Mouse (Mus musculus): ENCODE measurements around the gene H2-Aa. TPM values are rescaled to one million over a fixed set of nuclear protein-coding genes. Genes with fewer than 3 reads are reported as not detected.

The H2-Aa gene
- polyA plus RNA-seq, 1 experiment from 2014 or later: 0.37 TPM

DNA sequence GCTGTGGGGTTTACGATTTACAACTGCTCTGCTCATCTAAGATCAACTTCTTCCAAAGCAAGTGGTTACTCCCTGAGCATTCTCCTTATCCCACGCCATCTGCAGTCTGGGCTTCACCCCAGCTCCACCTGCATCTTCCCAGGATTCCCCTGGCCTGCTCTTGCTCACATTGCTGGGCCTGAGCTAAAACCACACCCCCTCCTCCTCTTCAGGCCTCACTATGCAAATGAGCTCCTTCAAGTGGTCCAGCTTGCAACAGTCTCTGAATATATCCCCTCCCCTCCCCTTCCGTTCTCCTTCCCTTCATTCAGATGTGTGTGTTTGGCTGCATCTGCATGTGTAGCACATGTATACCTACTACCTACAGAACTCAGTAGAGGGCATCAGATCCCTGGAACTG lies 11.7 kb upstream of the H2-Aa start:
- Histone ChIP-seq H3K36me3 (no peaks in the 10 kb centered on the region), H3K27me3 (no peaks in the 10 kb centered on the region), H3K4me1 (no peaks in the 10 kb centered on the region), H3K9ac (replicated peaks) (no peak overlapping the region), H3K9me3 (no peaks in the 10 kb centered on the region), H3K4me2 (replicated peaks) (no peak overlapping the region), H3K4me3 (no peak overlapping the region), H3K27ac (replicated peaks) (no peak overlapping the region)
- 71% methylated on average over 3 of the region's 3 CpGs for WGBS
- no peak for ATAC-seq (ENCODE audit: low FRiP score, low read depth)

- no peaks in the 10 kb centered on the region for H3K36me3 ChIP-seq
- H3K4me2 ChIP-seq (replicated peaks): peak overlapping the region; percentile 52
- H3K27me3 ChIP-seq: no peaks in the 10 kb centered on the region
- peak overlapping the region; percentile 40 for H3K4me3 ChIP-seq
- WGBS: 23% methylated on average over 23 of the region's 23 CpGs
- H3K27ac ChIP-seq (replicated peaks): no peak overlapping the region
- no peaks in the 10 kb centered on the region for H3K4me1 ChIP-seq
- ATAC-seq (ENCODE audit: low FRiP score, low read depth): no peak; the same call in 1 of the 2 replicates
- no peaks in the 10 kb centered on the region for H3K9me3 ChIP-seq
- H3K9ac ChIP-seq (replicated peaks): no peak overlapping the region; the same call in 1 of the 2 replicates
These were observed 8.5 kb upstream of the H2-Aa start for GRCm38 (mm10) chr17:34295891-34296794.

- Histone ChIP-seq H3K9me3 (no peaks in the 10 kb centered on the region), H3K4me2 (replicated peaks) (no peak overlapping the region), H3K4me3 (no peak overlapping the region), H3K9ac (replicated peaks) (no peak overlapping the region), H3K27me3 (no peaks in the 10 kb centered on the region), H3K27ac (replicated peaks) (no peak overlapping the region), H3K4me1 (no peaks in the 10 kb centered on the region), H3K36me3 (no peaks in the 10 kb centered on the region)
- ATAC-seq (ENCODE audit: low FRiP score, low read depth): no peak
These were observed 7.7 kb upstream of the H2-Aa start for GRCm38 (mm10) chr17:34295307-34295706.

- Histone ChIP-seq H3K27ac (replicated peaks) (no peak overlapping the region), H3K4me3 (no peak overlapping the region), H3K9ac (replicated peaks) (no peak overlapping the region), H3K36me3 (no peaks in the 10 kb centered on the region), H3K27me3 (no peaks in the 10 kb centered on the region), H3K4me1 (no peaks in the 10 kb centered on the region), H3K4me2 (replicated peaks) (no peak overlapping the region), H3K9me3 (no peaks in the 10 kb centered on the region)
- WGBS: 75% methylated on average over 4 of the region's 4 CpGs
- ATAC-seq (ENCODE audit: low FRiP score, low read depth): no peak
These were observed 6.6 kb upstream of the H2-Aa start for GRCm38 (mm10) chr17:34294249-34294648.

DNA sequence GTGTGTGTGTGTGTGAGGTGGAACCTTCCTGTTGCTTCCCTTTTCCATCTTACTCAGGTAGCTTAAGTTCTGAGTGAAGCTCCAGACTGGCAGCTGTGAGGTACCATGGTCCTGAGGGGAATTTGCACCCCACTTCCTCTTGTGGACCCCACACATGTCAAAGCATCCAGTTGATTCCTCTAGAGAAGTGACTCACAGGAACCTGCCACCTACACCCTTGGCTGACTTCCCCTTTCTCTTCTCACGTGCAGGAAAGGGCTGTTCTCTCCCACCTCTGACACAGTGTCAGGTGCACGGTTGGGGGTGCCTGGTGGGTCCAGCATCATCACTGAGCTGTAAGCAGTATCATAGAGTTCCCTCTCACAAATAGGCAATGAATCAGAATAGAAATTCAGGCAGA lies 5.9 kb upstream of the H2-Aa start:
- Histone ChIP-seq H3K27me3 (no peaks in the 10 kb centered on the region), H3K4me2 (replicated peaks) (no peak overlapping the region), H3K27ac (replicated peaks) (no peak overlapping the region), H3K4me1 (no peaks in the 10 kb centered on the region), H3K9me3 (no peaks in the 10 kb centered on the region), H3K9ac (replicated peaks) (no peak overlapping the region), H3K36me3 (no peaks in the 10 kb centered on the region), H3K4me3 (no peak overlapping the region)
- ATAC-seq (ENCODE audit: low FRiP score, low read depth): no peak
- WGBS: 54% methylated on average over 2 of the region's 2 CpGs

GRCm38 (mm10) chr17:34292570-34292969 lies 4.9 kb upstream of the H2-Aa start:
- ATAC-seq (ENCODE audit: low FRiP score, low read depth): no peak
- 89% methylated on average over 4 of the region's 4 CpGs for WGBS
- no peaks in the 10 kb centered on the region for H3K27me3 ChIP-seq
- H3K9ac ChIP-seq (replicated peaks): no peak overlapping the region
- no peak overlapping the region for H3K4me3 ChIP-seq
- no peak overlapping the region for H3K27ac ChIP-seq (replicated peaks)
- no peaks in the 10 kb centered on the region for H3K36me3 ChIP-seq
- H3K4me2 ChIP-seq (replicated peaks): no peak overlapping the region
- H3K4me1 ChIP-seq: no peaks in the 10 kb centered on the region
- H3K9me3 ChIP-seq: no peaks in the 10 kb centered on the region

DNA sequence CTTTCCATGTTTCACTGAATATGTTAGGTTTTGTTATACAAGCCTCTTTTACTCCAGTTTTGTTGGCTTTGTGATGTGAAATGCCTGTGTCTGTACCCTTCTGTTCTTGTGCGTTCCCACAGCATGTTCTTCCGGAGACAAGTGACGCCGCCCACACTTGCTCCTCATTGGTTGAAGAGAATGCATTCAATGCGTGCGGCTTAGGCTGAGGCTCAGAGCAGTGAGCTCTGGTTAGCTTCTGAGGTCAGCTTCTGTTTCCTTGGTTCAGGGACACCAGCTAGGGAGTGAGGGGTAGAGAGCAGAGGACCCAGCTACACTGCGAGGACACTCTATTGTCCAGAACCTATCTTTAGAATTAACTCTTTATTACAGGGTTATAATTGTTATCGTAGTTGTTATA lies 4.0 kb upstream of the H2-Aa start:
- Histone ChIP-seq H3K4me2 (replicated peaks) (no peak overlapping the region), H3K4me1 (no peaks in the 10 kb centered on the region), H3K27ac (replicated peaks) (no peak overlapping the region), H3K36me3 (no peaks in the 10 kb centered on the region), H3K4me3 (no peak overlapping the region), H3K9ac (replicated peaks) (no peak overlapping the region), H3K9me3 (no peaks in the 10 kb centered on the region), H3K27me3 (no peaks in the 10 kb centered on the region)
- ATAC-seq (ENCODE audit: low FRiP score, low read depth): peak; percentile 91
- 11% methylated on average over 8 of the region's 8 CpGs for WGBS

GRCm38 (mm10) chr17:34288131-34288530 lies 508 bp upstream of the H2-Aa start:
- Histone ChIP-seq H3K4me2 (replicated peaks) (no peak overlapping the region), H3K36me3 (no peaks in the 10 kb centered on the region), H3K9me3 (no peaks in the 10 kb centered on the region), H3K27ac (replicated peaks) (no peak overlapping the region), H3K4me1 (no peaks in the 10 kb centered on the region), H3K9ac (replicated peaks) (no peak overlapping the region), H3K27me3 (no peaks in the 10 kb centered on the region), H3K4me3 (no peak overlapping the region)
- WGBS: 70% methylated on average over 3 of the region's 3 CpGs
- no peak for ATAC-seq (ENCODE audit: low FRiP score, low read depth)

DNA sequence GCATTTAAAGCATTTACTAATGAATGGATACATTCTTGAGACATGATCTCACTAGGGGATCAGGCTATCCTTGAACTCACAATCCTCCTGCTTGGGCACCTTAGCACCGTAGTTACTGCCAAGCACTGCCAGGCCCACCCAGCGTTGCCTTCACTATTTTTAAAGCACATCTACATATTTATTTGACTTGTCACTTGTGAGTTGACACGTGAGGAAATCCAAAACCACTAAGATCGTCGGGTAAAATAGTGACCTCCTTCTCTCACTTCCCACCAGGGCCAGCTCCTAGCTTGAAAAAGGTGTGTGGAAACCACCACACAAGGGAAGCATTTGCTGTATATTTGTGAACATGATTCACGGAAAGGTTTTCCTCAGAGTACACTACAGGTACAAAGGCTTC lies 624 bp downstream of the H2-Aa start:
- Histone ChIP-seq H3K27me3 (no peaks in the 10 kb centered on the region), H3K27ac (replicated peaks) (no peak overlapping the region), H3K9ac (replicated peaks) (no peak overlapping the region), H3K4me1 (no peaks in the 10 kb centered on the region), H3K4me3 (no peak overlapping the region), H3K4me2 (replicated peaks) (no peak overlapping the region), H3K36me3 (no peaks in the 10 kb centered on the region), H3K9me3 (no peaks in the 10 kb centered on the region)
- ATAC-seq (ENCODE audit: low FRiP score, low read depth): no peak
- whole genome bisulfite sequencing: 72% methylated on average over 6 of the region's 6 CpGs

DNA sequence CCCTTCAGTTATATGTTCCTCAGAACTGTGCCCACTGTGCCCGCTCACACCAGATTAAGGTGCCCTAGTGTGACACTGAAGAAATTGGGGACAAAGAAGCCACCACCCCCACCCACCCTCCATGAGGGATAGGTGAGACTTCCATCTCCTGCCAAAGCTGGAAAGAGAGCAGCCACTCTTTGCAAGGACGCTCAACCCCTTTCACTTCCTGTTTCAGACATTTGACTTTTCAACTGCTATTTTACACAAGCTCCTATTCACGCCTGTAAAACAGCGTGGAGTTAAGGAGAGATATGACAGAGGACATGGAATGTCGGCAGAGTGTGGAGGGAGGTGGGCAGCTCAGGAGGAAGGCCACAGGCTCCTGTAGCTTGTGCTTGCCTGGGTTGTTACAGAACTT lies 1.1 kb downstream of the H2-Aa start:
- Histone ChIP-seq H3K9me3 (no peaks in the 10 kb centered on the region), H3K4me3 (no peak overlapping the region), H3K4me1 (no peaks in the 10 kb centered on the region), H3K27me3 (no peaks in the 10 kb centered on the region), H3K9ac (replicated peaks) (no peak overlapping the region), H3K27ac (replicated peaks) (no peak overlapping the region), H3K36me3 (no peaks in the 10 kb centered on the region), H3K4me2 (replicated peaks) (no peak overlapping the region)
- no peak for ATAC-seq (ENCODE audit: low FRiP score, low read depth)
- 87% methylated on average over 5 of the region's 5 CpGs for WGBS

DNA sequence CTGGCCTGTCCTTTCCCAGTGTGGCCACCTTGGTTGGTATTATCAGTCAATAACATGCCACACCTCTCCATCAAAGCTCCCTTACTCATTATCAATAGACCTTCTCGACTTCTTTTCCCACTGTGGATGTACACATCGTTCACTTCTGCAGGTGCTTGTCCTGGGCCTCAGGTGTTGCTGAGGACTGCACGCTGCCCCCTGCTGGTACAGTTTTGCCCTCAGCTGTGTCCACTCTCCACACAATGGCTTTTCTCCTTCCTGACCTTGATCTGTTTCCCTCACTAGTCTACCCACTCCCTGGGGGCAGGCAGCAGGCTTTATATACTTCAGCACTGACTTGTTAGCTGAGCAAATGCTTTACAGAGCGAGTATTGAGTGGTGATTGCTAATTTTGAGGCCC lies 1.8 kb downstream of the H2-Aa start:
- Histone ChIP-seq H3K36me3 (no peaks in the 10 kb centered on the region), H3K9me3 (no peaks in the 10 kb centered on the region), H3K9ac (replicated peaks) (no peak overlapping the region), H3K4me2 (replicated peaks) (no peak overlapping the region), H3K4me1 (no peaks in the 10 kb centered on the region), H3K27ac (replicated peaks) (no peak overlapping the region), H3K27me3 (no peaks in the 10 kb centered on the region), H3K4me3 (no peak overlapping the region)
- no peak for ATAC-seq (ENCODE audit: low FRiP score, low read depth)
- 46% methylated on average over 4 of the region's 4 CpGs for WGBS

GRCm38 (mm10) chr17:34285371-34285770 lies 2.3 kb downstream of the H2-Aa start:
- H3K36me3 ChIP-seq: no peaks in the 10 kb centered on the region
- H3K4me3 ChIP-seq: no peak overlapping the region
- WGBS: 81% methylated on average over 4 of the region's 4 CpGs
- H3K4me1 ChIP-seq: no peaks in the 10 kb centered on the region
- no peaks in the 10 kb centered on the region; the same call in 1 of the 2 replicates for H3K27me3 ChIP-seq
- no peak overlapping the region for H3K4me2 ChIP-seq (replicated peaks)
- H3K9me3 ChIP-seq: no peaks in the 10 kb centered on the region
- no peak for ATAC-seq (ENCODE audit: low FRiP score, low read depth)
- no peak overlapping the region for H3K27ac ChIP-seq (replicated peaks)
- H3K9ac ChIP-seq (replicated peaks): no peak overlapping the region

DNA sequence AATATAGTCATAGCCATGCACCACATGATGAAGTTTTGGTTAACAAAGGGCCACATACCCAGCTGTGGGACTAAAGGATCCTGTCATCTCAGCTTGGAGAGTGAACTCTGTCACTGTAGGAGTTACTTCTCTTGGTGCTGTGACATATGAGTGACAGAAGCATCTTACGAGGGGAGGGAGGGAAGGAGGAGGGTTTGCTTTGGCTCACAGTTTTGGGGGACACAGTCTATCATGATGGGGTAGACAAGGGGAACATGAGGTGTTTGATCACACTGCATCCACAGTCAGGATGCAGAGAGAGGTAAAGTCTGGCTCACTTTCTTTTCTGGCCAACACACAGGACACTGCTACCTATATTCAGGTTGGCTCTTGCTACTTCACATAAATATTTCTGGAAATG lies 5.8 kb downstream of the H2-Aa start:
- H3K27ac ChIP-seq (replicated peaks): no peak overlapping the region
- no peak overlapping the region for H3K9ac ChIP-seq (replicated peaks)
- H3K36me3 ChIP-seq: no peaks in the 10 kb centered on the region
- H3K27me3 ChIP-seq: no peaks in the 10 kb centered on the region; the same call in 1 of the 2 replicates
- no peak overlapping the region for H3K4me3 ChIP-seq
- no peak overlapping the region for H3K4me2 ChIP-seq (replicated peaks)
- H3K9me3 ChIP-seq: 0 out of 2 replicates have a peak, but pooled peaks cover 3% of the 10 kb centered on the region
- ATAC-seq (ENCODE audit: low FRiP score, low read depth): no peak
- H3K4me1 ChIP-seq: no peaks in the 10 kb centered on the region
- WGBS: 86% methylated on average over 1 of the region's 1 CpGs
